11 mouse cellular contexts compared by ENCODE assay signal in genomic region chr7:121441186-121441585, GRCm38 (mm10). TPM values are rescaled to one million over a fixed set of nuclear protein-coding genes. Genes with fewer than 3 reads are reported as not detected.
"Had no signal": no experiment of that assay in that cellular context is flagged by ENCODE, and none has a peak within 500 bp of the region (broad histone marks: within the 10 kb centered on the region; RNA-seq: fewer than 3 reads in every experiment).

No protein-coding gene starts in this region.

- DNase-seq: retina, postnatal 1 day; right cerebral cortex, postnatal 25 days; right cerebral cortex, postnatal 4 days; spleen, adult 18-20 months; thymus, adult 18-20 months; thymus, adult 2 months; thymus, postnatal 14 days; thymus, postnatal 25 days; thymus, postnatal 36 days; thymus, postnatal 4 days had no signal

RNA-seq across cellular contexts. Expression of gene Hs3st2, which starts 49.5 kb away (rescaled TPM):
- total RNA-seq: neutrophil, adult 5-6 weeks had no signal
